Mouse (Mus musculus): Measurements from ENCODE around the gene Itch. TPM values are rescaled to one million over a fixed set of nuclear protein-coding genes. Genes with fewer than 3 reads are reported as not detected.

Gene Itch
- polyA plus RNA-seq, 1 experiment from 2014 or later = 46.6 TPM

- no peaks in the 10 kb centered on the region for H3K9me3 ChIP-seq
- no peak overlapping the region for H3K9ac ChIP-seq
- H3K27me3 ChIP-seq = no peaks in the 10 kb centered on the region
- no peak overlapping the region for H3K27ac ChIP-seq
- 82% methylated on average over 10 of the region's 10 CpGs for WGBS
- peaks cover 7% of the 10 kb centered on the region for H3K4me1 ChIP-seq (replicated peaks)
- no peak overlapping the region for H3K4me3 ChIP-seq
- H3K36me3 ChIP-seq = peaks cover under 1% of the 10 kb centered on the region; the same call in 1 of the 2 replicates
- H3K4me2 ChIP-seq = no peak overlapping the region
- ATAC-seq (ENCODE audit: low FRiP score) = no peak
These were observed 139.3 kb downstream of the Itch start for GRCm38 (mm10) chr2:155272396-155273170.

GRCm38 (mm10) chr2:155273603-155274002 is 140.3 kb downstream of the Itch start:
- Histone ChIP-seq H3K4me2 (no peak overlapping the region), H3K4me3 (no peak overlapping the region), H3K9me3 (no peaks in the 10 kb centered on the region), H3K27me3 (no peaks in the 10 kb centered on the region), H3K4me1 (replicated peaks) (peaks cover 11% of the 10 kb centered on the region), H3K27ac (no peak overlapping the region), H3K36me3 (peaks cover 11% of the 10 kb centered on the region), H3K9ac (no peak overlapping the region)
- 90% methylated on average over 8 of the region's 8 CpGs for WGBS
- no peak for ATAC-seq (ENCODE audit: low FRiP score)

- WGBS = 1% methylated on average over 46 of the region's 47 CpGs
- H3K27me3 ChIP-seq = no peaks in the 10 kb centered on the region
- ATAC-seq (ENCODE audit: low FRiP score) = peak; percentile 93
These were observed 142.9 kb downstream of the Itch start, which contains the start of gene Map1lc3a for GRCm38 (mm10) chr2:155276195-155276594. Gene Map1lc3a (plus strand): TSS chr2:155276297.

More at GRCm38 (mm10) chr2:155276195-155276594, 142.9 kb downstream of the Itch start, which contains the start of gene Map1lc3a:
- H3K4me1 ChIP-seq (replicated peaks) = peaks cover 11% of the 10 kb centered on the region
- H3K9ac ChIP-seq = peak within 1 kb of the TSS; percentile 95
- H3K27ac ChIP-seq = peak within 1 kb of the TSS; percentile 92
- H3K36me3 ChIP-seq = peaks cover 17% of the 10 kb centered on the region
- H3K4me3 ChIP-seq = peak within 1 kb of the TSS; percentile 93
- H3K4me2 ChIP-seq = peak within 1 kb of the TSS; percentile 83
- no peaks in the 10 kb centered on the region for H3K9me3 ChIP-seq

Other genes with a start within 250 kb of the Itch start
- 83.9 and 87.3 TPM in 2 replicates for gene Eif2s2, start 240.6 kb upstream of the Itch start, polyA plus RNA-seq (2015; fragmentation: Nextera tagmentation; extraction: Ambion mirVana)
- gene Gm14226, start 115.2 kb upstream of the Itch start, polyA plus RNA-seq (2015; fragmentation: Nextera tagmentation; extraction: Ambion mirVana) = 0.16 and 0.44 TPM in 2 replicates
- gene Ahcy, start 59.0 kb upstream of the Itch start, polyA plus RNA-seq (2015; fragmentation: Nextera tagmentation; extraction: Ambion mirVana) = 36.0 and 37.1 TPM in 2 replicates
- 666 and 685 TPM in 2 replicates for gene Dynlrb1, start 103.0 kb downstream of the Itch start, polyA plus RNA-seq (2015; fragmentation: Nextera tagmentation; extraction: Ambion mirVana)
- 415 and 421 TPM in 2 replicates for gene Map1lc3a, start 142.8 kb downstream of the Itch start, polyA plus RNA-seq (2015; fragmentation: Nextera tagmentation; extraction: Ambion mirVana)
- gene Pigu, start 223.9 kb downstream of the Itch start, polyA plus RNA-seq (2015; fragmentation: Nextera tagmentation; extraction: Ambion mirVana) = 52.1 and 53.6 TPM in 2 replicates
- 125 and 126 TPM in 2 replicates for gene Trp53inp2, start 247.6 kb downstream of the Itch start, polyA plus RNA-seq (2015; fragmentation: Nextera tagmentation; extraction: Ambion mirVana)

Data from hindbrain, embryonic 13.5 days (tissue).